Mouse (Mus musculus): ENCODE data around the gene Ssna1.

DNA sequence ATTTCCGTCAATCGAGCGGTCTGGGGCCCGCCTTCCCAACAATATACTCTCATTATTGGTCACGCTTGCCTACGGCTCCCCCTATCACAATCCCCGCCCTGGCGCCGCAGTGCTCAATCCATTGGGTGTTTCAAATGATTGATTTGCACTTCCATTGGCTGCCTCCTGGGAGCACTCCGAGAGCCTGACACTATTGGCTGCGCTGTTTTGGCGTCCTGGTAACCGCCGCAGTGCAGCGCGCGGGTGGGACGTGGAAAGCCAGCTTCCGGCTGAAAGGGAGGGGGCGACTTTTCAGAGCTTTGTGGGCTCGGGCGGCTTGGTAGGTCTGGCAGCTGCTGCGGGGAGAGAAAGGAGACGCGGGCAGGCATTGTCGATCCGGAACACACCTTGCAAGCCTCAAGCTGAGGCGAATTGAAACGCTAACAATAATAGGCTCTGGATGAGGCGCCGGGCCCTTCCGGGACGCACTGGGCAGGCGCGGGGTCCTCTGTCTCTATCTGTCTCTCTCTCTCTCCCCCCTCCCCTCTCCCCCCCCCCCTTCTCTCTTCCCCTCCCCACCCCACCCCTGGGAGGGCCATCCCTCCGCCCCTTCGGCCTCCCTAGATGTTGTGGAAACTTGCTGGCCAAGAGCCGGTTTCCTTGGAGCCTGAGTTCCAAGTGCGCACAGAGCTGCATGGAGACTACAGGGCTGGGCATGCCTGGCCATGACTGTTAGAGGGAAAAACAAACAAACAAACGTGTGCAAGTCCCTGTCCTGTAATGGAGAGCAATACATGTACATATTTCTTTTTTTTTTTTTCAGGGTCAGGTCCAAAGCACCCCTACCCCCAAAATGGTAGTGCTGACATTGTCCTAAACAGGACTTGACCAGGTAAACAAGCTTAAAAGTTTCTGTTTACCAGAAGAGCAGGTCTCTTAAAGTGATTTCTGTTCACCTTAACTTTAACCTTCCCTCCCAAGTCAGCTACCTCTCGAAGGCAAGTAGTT is 47.2 kb downstream of the Ssna1 start:
- TF ChIP-seq CTCF (IDR thresholded peaks at IDR 0.05; ENCODE audit: low read depth, low read length) (no peak), POLR2AphosphoS5 (IDR thresholded peaks at IDR 0.05; ENCODE audit: insufficient replicate concordance, low read depth, low read length) (no peak), GATA1 (IDR thresholded peaks at IDR 0.05; ENCODE audit: borderline replicate concordance, low read length) (no peak), TAL1 (conservative IDR thresholded peaks at IDR 0.05; ENCODE audit: low read depth, low read length) (no peak), GATA2 (IDR thresholded peaks at IDR 0.05; ENCODE audit: borderline replicate concordance, low read depth, low read length) (no peak)

All from G1E (cell line).